Mouse (Mus musculus): ENCODE measurements around the gene Cyp2t4. TPM values are rescaled to one million over a fixed set of nuclear protein-coding genes. Genes with fewer than 3 reads are reported as not detected.

The Cyp2t4 gene
- polyA plus RNA-seq, 1 experiment from 2014 or later: 0.17 TPM

- Histone ChIP-seq H3K36me3 (no peaks in the 10 kb centered on the region), H3K27ac (no peak overlapping the region), H3K4me1 (replicated peaks) (no peaks in the 10 kb centered on the region), H3K9ac (no peak overlapping the region), H3K27me3 (no peaks in the 10 kb centered on the region), H3K9me3 (no peaks in the 10 kb centered on the region), H3K4me3 (no peak overlapping the region), H3K4me2 (no peak overlapping the region)
- WGBS: 90% methylated on average over 22 of the region's 22 CpGs
- ATAC-seq (ENCODE audit: low FRiP score): no peak
Observed at GRCm38 (mm10) chr7:27130521-27131370, 22.8 kb upstream of the Cyp2t4 start.

DNA sequence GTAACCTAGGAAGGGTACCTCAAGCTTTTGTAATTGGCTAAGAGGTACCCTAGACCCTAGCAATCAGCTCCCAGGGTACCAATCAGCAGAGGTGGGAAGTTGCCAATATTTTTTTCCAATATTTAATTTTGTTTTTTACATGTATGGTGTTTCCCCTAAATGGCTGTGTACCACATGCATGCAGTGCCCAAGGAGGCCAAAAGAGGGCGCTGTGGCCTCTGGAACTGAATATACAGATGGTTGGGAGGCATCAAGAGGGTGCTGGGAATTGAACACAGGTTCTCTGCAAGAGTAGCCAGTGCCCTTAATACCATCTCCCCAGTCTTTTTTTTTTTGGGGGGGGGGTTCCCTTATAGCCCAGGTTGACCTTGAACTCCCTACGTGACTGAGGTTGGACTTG is 22.1 kb upstream of the Cyp2t4 start:
- no peak overlapping the region for H3K27ac ChIP-seq
- H3K4me3 ChIP-seq: no peak overlapping the region
- 72% methylated on average over 2 of the region's 2 CpGs for WGBS

GRCm38 (mm10) chr7:27132588-27132987 is 20.9 kb upstream of the Cyp2t4 start:
- H3K9ac ChIP-seq: no peak overlapping the region
- H3K36me3 ChIP-seq: no peaks in the 10 kb centered on the region
- H3K4me3 ChIP-seq: no peak overlapping the region
- H3K9me3 ChIP-seq: no peaks in the 10 kb centered on the region
- 17% methylated on average over 10 of the region's 10 CpGs for WGBS
- H3K4me2 ChIP-seq: no peak overlapping the region
- no peak for ATAC-seq (ENCODE audit: low FRiP score)
- H3K4me1 ChIP-seq (replicated peaks): no peaks in the 10 kb centered on the region
- no peak overlapping the region for H3K27ac ChIP-seq
- H3K27me3 ChIP-seq: no peaks in the 10 kb centered on the region

More for the DNA sequence above, 22.1 kb upstream of the Cyp2t4 start:
- ATAC-seq (ENCODE audit: low FRiP score): no peak
- H3K27me3 ChIP-seq: no peaks in the 10 kb centered on the region
- H3K4me2 ChIP-seq: no peak overlapping the region
- no peak overlapping the region for H3K9ac ChIP-seq
- H3K4me1 ChIP-seq (replicated peaks): no peaks in the 10 kb centered on the region
- no peaks in the 10 kb centered on the region for H3K36me3 ChIP-seq
- H3K9me3 ChIP-seq: no peaks in the 10 kb centered on the region

GRCm38 (mm10) chr7:27133156-27133555 is 20.4 kb upstream of the Cyp2t4 start:
- Histone ChIP-seq H3K27ac (no peak overlapping the region), H3K4me2 (no peak overlapping the region), H3K9me3 (no peaks in the 10 kb centered on the region), H3K36me3 (no peaks in the 10 kb centered on the region), H3K4me1 (replicated peaks) (no peaks in the 10 kb centered on the region), H3K9ac (no peak overlapping the region), H3K4me3 (no peak overlapping the region), H3K27me3 (no peaks in the 10 kb centered on the region)
- 69% methylated on average over 12 of the region's 12 CpGs for WGBS
- ATAC-seq (ENCODE audit: low FRiP score): no peak

DNA sequence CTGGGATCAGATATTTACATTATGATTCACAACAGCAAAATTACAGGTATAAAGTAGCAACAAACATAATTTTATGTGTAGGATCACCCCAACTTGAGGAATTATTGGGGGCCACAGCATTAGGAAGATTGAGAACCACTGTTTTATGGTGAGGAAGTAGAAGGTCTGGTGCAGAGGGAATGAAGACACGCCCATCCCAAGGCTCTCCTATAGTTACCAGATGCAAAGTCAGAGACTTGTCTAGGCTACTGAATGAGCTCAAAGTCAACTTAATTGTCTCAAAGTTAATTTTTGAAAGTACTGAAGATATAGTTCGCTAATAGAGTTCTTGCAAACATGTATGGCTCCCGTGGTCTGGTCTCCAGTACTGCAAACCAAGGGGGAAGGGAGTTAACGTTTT is 19.8 kb upstream of the Cyp2t4 start:
- H3K4me1 ChIP-seq (replicated peaks): no peaks in the 10 kb centered on the region
- no peak overlapping the region for H3K4me3 ChIP-seq
- H3K27ac ChIP-seq: no peak overlapping the region
- H3K27me3 ChIP-seq: no peaks in the 10 kb centered on the region
- no peak overlapping the region for H3K4me2 ChIP-seq
- no peak for ATAC-seq (ENCODE audit: low FRiP score)
- no peak overlapping the region for H3K9ac ChIP-seq
- H3K9me3 ChIP-seq: no peaks in the 10 kb centered on the region
- 85% methylated on average over 4 of the region's 4 CpGs for whole genome bisulfite sequencing
- H3K36me3 ChIP-seq: no peaks in the 10 kb centered on the region

DNA sequence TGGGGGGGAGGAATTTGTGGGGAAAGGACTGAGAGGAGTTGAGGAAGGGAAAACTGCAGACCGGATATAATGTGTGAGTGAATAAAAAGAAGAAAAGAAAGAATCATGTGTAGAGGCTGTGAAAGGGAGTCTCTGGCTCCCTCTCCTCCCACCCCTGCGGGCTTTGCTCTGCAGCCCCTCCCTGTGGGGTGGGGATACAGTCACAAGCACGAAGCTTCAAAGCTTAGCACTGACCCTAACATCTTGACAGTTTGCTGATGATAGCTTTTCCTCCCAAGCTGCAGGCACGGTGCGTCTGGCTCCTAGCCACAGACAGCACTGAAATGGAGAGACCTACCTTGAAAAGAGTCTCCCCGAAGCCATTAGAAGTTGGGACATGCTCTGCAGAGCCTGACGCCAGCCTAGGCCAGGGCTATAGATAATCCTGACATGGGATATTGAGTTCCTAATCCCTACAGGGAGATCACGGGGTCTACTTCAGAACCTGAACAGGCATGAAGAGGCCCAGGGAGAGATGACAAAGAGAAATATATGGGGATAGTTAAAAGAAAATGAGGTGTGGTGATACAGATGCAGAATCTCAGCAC is 17.0 kb upstream of the Cyp2t4 start:
- 72% methylated on average over 8 of the region's 8 CpGs for WGBS
- H3K4me3 ChIP-seq: no peak overlapping the region
- H3K4me1 ChIP-seq (replicated peaks): no peaks in the 10 kb centered on the region
- H3K27me3 ChIP-seq: no peaks in the 10 kb centered on the region
- H3K36me3 ChIP-seq: no peaks in the 10 kb centered on the region
- H3K4me2 ChIP-seq: no peak overlapping the region
- H3K9me3 ChIP-seq: 0 out of 2 replicates have a peak, but pooled peaks cover 8% of the 10 kb centered on the region
- no peak overlapping the region for H3K27ac ChIP-seq
- ATAC-seq (ENCODE audit: low FRiP score): no peak
- no peak overlapping the region for H3K9ac ChIP-seq

GRCm38 (mm10) chr7:27156005-27156404 is 2.5 kb downstream of the Cyp2t4 start:
- Histone ChIP-seq H3K27me3 (no peaks in the 10 kb centered on the region), H3K9me3 (no peaks in the 10 kb centered on the region), H3K36me3 (peaks cover 31% of the 10 kb centered on the region), H3K4me2 (no peak overlapping the region), H3K4me3 (no peak overlapping the region), H3K27ac (no peak overlapping the region), H3K4me1 (replicated peaks) (peaks cover 16% of the 10 kb centered on the region), H3K9ac (no peak overlapping the region)
- WGBS: 84% methylated on average over 13 of the region's 13 CpGs
- no peak for ATAC-seq (ENCODE audit: low FRiP score)

- H3K36me3 ChIP-seq: peaks cover 49% of the 10 kb centered on the region
- H3K4me1 ChIP-seq (replicated peaks): peaks cover 37% of the 10 kb centered on the region
- 96% methylated on average over 9 of the region's 9 CpGs for WGBS
- no peaks in the 10 kb centered on the region for H3K27me3 ChIP-seq
- no peak overlapping the region for H3K27ac ChIP-seq
- no peak overlapping the region for H3K9ac ChIP-seq
- H3K4me3 ChIP-seq: no peak overlapping the region
- H3K9me3 ChIP-seq: no peaks in the 10 kb centered on the region
- ATAC-seq (ENCODE audit: low FRiP score): no peak
- no peak overlapping the region for H3K4me2 ChIP-seq
Observed at GRCm38 (mm10) chr7:27158171-27158570, 4.7 kb downstream of the Cyp2t4 start.

DNA sequence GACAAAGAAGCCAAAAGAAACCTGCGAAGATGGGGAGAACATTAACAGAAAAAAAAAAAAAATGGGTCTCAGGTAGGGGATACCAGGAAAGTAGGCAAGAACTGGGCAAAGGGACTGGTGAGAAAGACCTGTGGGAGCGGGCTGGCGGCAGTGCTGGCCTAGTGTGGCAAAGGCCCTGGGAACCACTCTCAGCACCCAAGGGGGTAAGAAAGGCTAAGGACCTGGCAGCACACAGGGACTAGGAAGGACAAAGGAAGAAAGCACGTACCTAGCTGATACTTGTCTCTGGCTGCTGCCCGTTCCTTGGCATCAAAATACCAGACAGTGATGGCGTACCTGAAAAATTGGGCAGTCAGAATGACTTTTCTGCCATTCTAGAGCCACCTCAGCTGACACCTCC is 5.7 kb downstream of the Cyp2t4 start:
- no peak overlapping the region for H3K27ac ChIP-seq
- H3K27me3 ChIP-seq: no peaks in the 10 kb centered on the region
- no peak overlapping the region for H3K4me2 ChIP-seq
- no peak overlapping the region for H3K9ac ChIP-seq
- no peaks in the 10 kb centered on the region for H3K9me3 ChIP-seq
- peaks cover 48% of the 10 kb centered on the region for H3K4me1 ChIP-seq (replicated peaks)
- no peak for ATAC-seq (ENCODE audit: low FRiP score)
- no peak overlapping the region for H3K4me3 ChIP-seq
- peaks cover 59% of the 10 kb centered on the region for H3K36me3 ChIP-seq
- WGBS: 93% methylated on average over 6 of the region's 6 CpGs

DNA sequence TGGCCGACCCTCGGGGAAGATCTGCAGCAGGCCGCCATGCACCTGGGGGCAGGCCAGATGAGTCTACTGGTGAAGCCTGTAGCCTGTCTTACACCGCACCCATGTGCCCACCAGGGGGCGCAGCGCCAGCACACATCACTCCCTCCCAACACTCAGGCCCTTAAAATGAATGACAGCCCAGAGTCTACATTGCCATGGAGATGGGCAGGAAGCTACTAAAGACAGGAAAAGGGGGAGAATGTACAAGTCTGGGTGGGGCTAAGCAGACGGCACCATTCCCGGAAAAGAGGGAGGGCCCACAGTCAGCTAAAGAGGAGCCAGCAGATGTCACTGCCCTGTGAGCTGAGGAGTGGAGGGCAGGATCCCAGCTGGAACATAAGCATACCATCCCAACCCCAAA is 6.4 kb downstream of the Cyp2t4 start:
- H3K27ac ChIP-seq: no peak overlapping the region
- H3K4me1 ChIP-seq (replicated peaks): peaks cover 54% of the 10 kb centered on the region
- H3K9ac ChIP-seq: 0 out of 2 replicates have a peak overlapping the region, but pooled peaks have one; percentile 1
- no peaks in the 10 kb centered on the region for H3K27me3 ChIP-seq
- 20% methylated on average over 8 of the region's 8 CpGs for WGBS
- no peaks in the 10 kb centered on the region for H3K9me3 ChIP-seq
- peaks cover 65% of the 10 kb centered on the region for H3K36me3 ChIP-seq
- ATAC-seq (ENCODE audit: low FRiP score): peak; percentile 85
- no peak overlapping the region for H3K4me3 ChIP-seq
- 0 out of 2 replicates have a peak overlapping the region, but pooled peaks have one; percentile 2 for H3K4me2 ChIP-seq

GRCm38 (mm10) chr7:27160921-27161320 is 7.4 kb downstream of the Cyp2t4 start:
- Histone ChIP-seq H3K4me3 (no peak overlapping the region), H3K36me3 (peaks cover 70% of the 10 kb centered on the region), H3K9ac (peak overlapping the region; percentile 53; the same call in 1 of the 2 replicates), H3K4me2 (no peak overlapping the region), H3K4me1 (replicated peaks) (peaks cover 63% of the 10 kb centered on the region), H3K9me3 (no peaks in the 10 kb centered on the region), H3K27me3 (no peaks in the 10 kb centered on the region), H3K27ac (no peak overlapping the region)
- ATAC-seq (ENCODE audit: low FRiP score): no peak
- WGBS: 87% methylated on average over 3 of the region's 3 CpGs

DNA sequence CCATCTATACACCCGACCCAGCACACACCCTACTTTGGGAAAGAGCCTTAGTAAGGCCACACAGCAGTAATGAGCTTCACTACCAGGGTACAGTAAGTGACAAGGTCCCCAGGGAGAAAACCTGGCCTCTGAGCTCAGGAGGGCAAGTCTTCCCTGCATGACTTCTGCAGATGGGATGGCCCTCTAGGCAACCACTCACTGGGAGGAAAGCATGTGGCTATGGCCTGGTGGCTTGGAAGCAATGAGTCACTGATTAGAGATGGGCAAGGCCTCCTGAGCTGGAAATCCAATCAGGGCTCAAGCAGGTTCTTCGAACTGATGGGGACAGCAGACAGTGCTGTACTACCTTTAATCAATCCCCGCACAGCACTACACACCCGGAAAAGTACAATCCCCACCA is 8.2 kb downstream of the Cyp2t4 start:
- H3K36me3 ChIP-seq: peaks cover 70% of the 10 kb centered on the region
- H3K9me3 ChIP-seq: no peaks in the 10 kb centered on the region
- no peak overlapping the region for H3K27ac ChIP-seq
- H3K27me3 ChIP-seq: no peaks in the 10 kb centered on the region
- H3K9ac ChIP-seq: peak overlapping the region; percentile 53
- H3K4me1 ChIP-seq (replicated peaks): peaks cover 63% of the 10 kb centered on the region
- no peak overlapping the region for H3K4me3 ChIP-seq
- H3K4me2 ChIP-seq: peak overlapping the region; percentile 89
- WGBS: 83% methylated on average over 4 of the region's 4 CpGs
- no peak for ATAC-seq (ENCODE audit: low FRiP score)

All from hindbrain, embryonic 13.5 days (tissue).